Mouse (Mus musculus) midbrain, embryonic 10.5 days (tissue): ENCODE data around the gene Prf1. TPM values are rescaled to one million over a fixed set of nuclear protein-coding genes. Genes with fewer than 3 reads are reported as not detected.

Experiments used
- DNase-seq: peaks from one replicate; pipeline ENCODE4 v3.0.0-alpha.2; 2017; ENCODE audit warnings: low spot score
- H3K27ac ChIP-seq: fragments of 300-500 bp; sonication (generic); replicated peaks from 2 replicates; pipeline ENCODE4 v1.5.1; 2016; ENCODE audit warnings: mild to moderate bottlenecking
- H3K27me3 ChIP-seq: fragments of 300-500 bp; sonication (generic); 2 replicates; pipeline ENCODE4 v1.6.1; 2016; ENCODE audit warnings: low read depth, mild to moderate bottlenecking; ENCODE audit not compliant: poor library complexity, severe bottlenecking
- H3K36me3 ChIP-seq: fragments of 300-500 bp; sonication (generic); 2 replicates; pipeline ENCODE4 v1.6.1; 2016; ENCODE audit warnings: mild to moderate bottlenecking, moderate library complexity
- H3K4me1 ChIP-seq: fragments of 300-500 bp; sonication (generic); 2 replicates; pipeline ENCODE4 v1.6.1; 2016
- H3K4me3 ChIP-seq: fragments of 300-500 bp; sonication (generic); 2 replicates; pipeline ENCODE4 v1.5.1; 2016; ENCODE audit warnings: mild to moderate bottlenecking, moderate library complexity
- H3K9me3 ChIP-seq: fragments of 300-500 bp; sonication (generic); replicated peaks from 2 replicates; pipeline ENCODE4 v1.6.1; 2016; ENCODE audit warnings: mild to moderate bottlenecking
- WGBS: fragments of 180-500 bp; shearing (Covaris S2); methylation state at CpG from one replicate; pipeline ENCODE4 v1.1.7; 2016; 5-methylcytosine and 5-hydroxymethylcytosine counted together
- polyA plus RNA-seq: library from polyadenylated mRNA; unstranded; fragments of >200 nt; fragmentation: Nextera tagmentation; extraction: Ambion mirVana; gene quantifications from 2 replicates; pipeline ENCODE4 v1.2.1, GENCODE M21; 2016

Gene Prf1
- polyA plus RNA-seq, 1 experiment from 2014 or later, result not detected

DNA sequence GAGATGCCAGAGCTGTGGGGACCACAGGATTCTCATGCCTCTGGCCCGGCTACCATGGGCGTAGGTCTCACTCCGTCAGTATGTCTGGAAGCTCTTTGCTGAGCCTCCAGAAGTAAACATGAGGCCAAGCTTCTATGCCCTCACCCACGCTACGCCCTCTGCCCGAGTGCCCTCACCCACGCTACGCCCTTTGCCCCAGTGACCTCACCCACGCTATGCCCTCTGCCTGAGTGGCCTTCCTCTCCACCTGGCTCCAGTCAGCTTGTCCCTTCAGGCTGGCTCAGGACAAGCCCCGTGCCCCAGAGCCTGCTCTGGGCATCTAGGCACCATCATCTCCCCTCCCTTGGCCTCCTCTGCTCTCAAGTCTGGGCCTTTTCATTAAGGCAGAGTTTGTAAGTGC lies 29.9 kb downstream of the Prf1 start:
- WGBS, result 87% methylated on average over 10 of the region's 10 CpGs
- H3K4me1 ChIP-seq, result peaks cover 37% of the 10 kb centered on the region
- H3K36me3 ChIP-seq, result peaks cover 13% of the 10 kb centered on the region
- no peaks in the 10 kb centered on the region; the same call in 1 of the 2 replicates for H3K9me3 ChIP-seq
- H3K27me3 ChIP-seq, result no peaks in the 10 kb centered on the region
- no peak overlapping the region for H3K4me3 ChIP-seq
- no peak for DNase-seq
- H3K27ac ChIP-seq, result peak overlapping the region; percentile 52

DNA sequence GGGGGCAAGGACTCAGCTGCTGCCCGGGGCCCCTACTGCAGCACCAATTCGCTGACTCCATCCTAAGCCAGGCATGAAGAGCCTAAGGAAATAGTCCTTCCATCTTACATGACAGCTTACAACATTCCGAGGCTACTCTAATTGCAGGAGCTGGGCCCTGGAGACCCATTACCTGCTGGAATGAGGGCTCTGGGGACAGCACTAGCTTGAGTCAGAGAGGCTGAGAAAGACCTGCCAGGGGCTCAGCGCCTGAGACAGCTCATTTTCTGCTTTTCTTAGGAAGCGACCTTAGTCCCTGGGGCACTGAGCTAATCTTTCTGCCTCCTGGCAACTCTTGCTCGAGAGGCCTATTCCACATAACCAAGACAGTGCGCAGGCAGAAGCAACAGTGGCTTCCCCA lies 31.3 kb downstream of the Prf1 start:
- Histone ChIP-seq H3K4me1 (peaks cover 37% of the 10 kb centered on the region), H3K27me3 (no peaks in the 10 kb centered on the region), H3K36me3 (peaks cover 9% of the 10 kb centered on the region), H3K27ac (no peak overlapping the region), H3K4me3 (no peak overlapping the region), H3K9me3 (no peaks in the 10 kb centered on the region)
- 46% methylated on average over 7 of the region's 7 CpGs for WGBS
- no peak for DNase-seq

GRCm38 (mm10) chr10:61331046-61331445 lies 33.4 kb downstream of the Prf1 start:
- 87% methylated on average over 5 of the region's 5 CpGs for WGBS
- peaks cover 32% of the 10 kb centered on the region for H3K4me1 ChIP-seq
- H3K4me3 ChIP-seq, result no peak overlapping the region
- DNase-seq, result no peak
- no peak overlapping the region for H3K27ac ChIP-seq
- no peaks in the 10 kb centered on the region for H3K9me3 ChIP-seq
- H3K36me3 ChIP-seq, result peaks cover 12% of the 10 kb centered on the region
- no peaks in the 10 kb centered on the region for H3K27me3 ChIP-seq

GRCm38 (mm10) chr10:61334545-61334944 lies 36.9 kb downstream of the Prf1 start:
- Histone ChIP-seq H3K27me3 (no peaks in the 10 kb centered on the region), H3K4me3 (no peak overlapping the region), H3K27ac (no peak overlapping the region), H3K4me1 (peaks cover 6% of the 10 kb centered on the region), H3K36me3 (peaks cover 19% of the 10 kb centered on the region), H3K9me3 (no peaks in the 10 kb centered on the region)
- 84% methylated on average over 7 of the region's 7 CpGs for WGBS
- DNase-seq, result no peak

DNA sequence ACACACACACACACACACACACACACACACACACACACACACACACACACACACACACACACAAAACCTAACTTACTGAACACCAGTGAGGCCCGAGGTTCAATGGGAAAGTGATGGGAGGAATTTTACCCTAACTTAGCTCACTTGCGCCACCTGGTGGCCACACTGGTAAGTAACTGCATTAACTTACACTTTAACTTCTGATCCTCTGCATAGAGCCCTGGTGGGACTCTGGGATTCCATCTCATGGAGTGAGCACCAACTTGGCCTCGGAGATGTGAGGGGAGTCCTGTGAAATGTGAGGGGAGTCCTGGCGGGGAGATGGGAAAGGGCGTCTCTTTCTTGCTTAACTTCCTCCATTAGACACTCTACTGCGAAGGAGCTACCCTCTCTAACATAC lies 38.5 kb downstream of the Prf1 start:
- H3K27ac ChIP-seq, result no peak overlapping the region
- H3K9me3 ChIP-seq, result no peaks in the 10 kb centered on the region
- no peaks in the 10 kb centered on the region for H3K27me3 ChIP-seq
- H3K36me3 ChIP-seq, result peaks cover 19% of the 10 kb centered on the region
- H3K4me1 ChIP-seq, result peaks cover 12% of the 10 kb centered on the region
- peak; percentile 85 for DNase-seq
- WGBS, result 28% methylated on average over 6 of the region's 6 CpGs
- H3K4me3 ChIP-seq, result no peak overlapping the region

DNA sequence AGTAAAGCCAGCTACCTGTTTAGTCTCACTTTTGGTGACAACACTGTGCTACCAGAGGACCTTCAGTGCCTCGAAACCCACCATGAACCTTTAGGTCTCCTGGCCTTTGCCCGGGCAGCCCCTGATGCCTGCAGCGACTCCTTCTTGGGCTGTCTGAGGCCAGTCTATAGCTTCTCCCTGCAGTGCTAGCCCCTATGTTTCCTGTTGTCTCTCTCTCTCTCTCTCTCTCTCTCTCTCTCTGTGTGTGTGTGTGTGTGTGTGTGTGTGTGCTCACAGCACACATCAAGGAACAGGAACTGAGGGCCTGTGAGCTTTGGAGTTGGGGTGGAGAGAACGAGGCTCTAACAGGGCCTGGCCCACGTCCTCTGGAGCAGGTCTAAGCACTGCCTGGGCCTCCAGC lies 39.0 kb downstream of the Prf1 start:
- peak overlapping the region; percentile 39; the same call in 1 of the 2 replicates for H3K27ac ChIP-seq
- H3K4me3 ChIP-seq, result no peak overlapping the region
- H3K36me3 ChIP-seq, result peaks cover 19% of the 10 kb centered on the region
- H3K27me3 ChIP-seq, result no peaks in the 10 kb centered on the region
- DNase-seq, result no peak
- peaks cover 12% of the 10 kb centered on the region for H3K4me1 ChIP-seq
- no peaks in the 10 kb centered on the region for H3K9me3 ChIP-seq
- WGBS, result 82% methylated on average over 5 of the region's 5 CpGs

DNA sequence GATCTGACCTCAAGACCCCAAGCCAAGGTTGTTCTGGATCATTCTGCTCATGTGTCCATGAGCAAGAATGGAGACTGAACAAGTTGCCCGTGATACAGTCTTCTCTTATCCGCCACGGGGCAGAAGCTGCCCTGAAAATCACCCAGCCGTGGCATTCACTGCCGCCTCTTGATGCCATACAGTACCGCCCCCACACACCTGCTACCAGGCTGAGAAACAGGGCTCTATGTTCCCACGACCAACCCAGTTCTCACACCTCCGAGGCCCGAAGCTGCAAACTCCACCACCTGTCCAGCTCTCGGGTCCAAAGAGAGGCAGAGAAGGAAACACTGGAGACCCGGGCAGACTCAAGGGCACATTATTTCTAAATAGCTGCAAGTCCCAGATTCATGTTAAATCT lies 40.0 kb downstream of the Prf1 start:
- peaks cover 12% of the 10 kb centered on the region for H3K4me1 ChIP-seq
- no peak overlapping the region for H3K4me3 ChIP-seq
- no peak overlapping the region for H3K27ac ChIP-seq
- DNase-seq, result no peak
- 88% methylated on average over 11 of the region's 11 CpGs for WGBS
- no peaks in the 10 kb centered on the region for H3K27me3 ChIP-seq
- peaks cover 27% of the 10 kb centered on the region for H3K36me3 ChIP-seq
- H3K9me3 ChIP-seq, result no peaks in the 10 kb centered on the region

GRCm38 (mm10) chr10:61339216-61339615 lies 41.6 kb downstream of the Prf1 start:
- Histone ChIP-seq H3K9me3 (no peaks in the 10 kb centered on the region), H3K36me3 (peaks cover 19% of the 10 kb centered on the region), H3K4me3 (no peak overlapping the region), H3K27me3 (no peaks in the 10 kb centered on the region), H3K4me1 (peaks cover 12% of the 10 kb centered on the region), H3K27ac (no peak overlapping the region)
- 91% methylated on average over 9 of the region's 9 CpGs for WGBS
- no peak for DNase-seq

GRCm38 (mm10) chr10:61340247-61340646 lies 42.6 kb downstream of the Prf1 start:
- Histone ChIP-seq H3K4me3 (no peak overlapping the region), H3K27me3 (no peaks in the 10 kb centered on the region), H3K9me3 (no peaks in the 10 kb centered on the region), H3K4me1 (peaks cover 19% of the 10 kb centered on the region), H3K27ac (no peak overlapping the region), H3K36me3 (peaks cover 18% of the 10 kb centered on the region)
- DNase-seq, result no peak
- 77% methylated on average over 9 of the region's 9 CpGs for WGBS

GRCm38 (mm10) chr10:61341045-61341444 lies 43.4 kb downstream of the Prf1 start:
- H3K27me3 ChIP-seq, result no peaks in the 10 kb centered on the region
- 90% methylated on average over 5 of the region's 5 CpGs for WGBS
- DNase-seq, result no peak
- peaks cover 18% of the 10 kb centered on the region for H3K36me3 ChIP-seq
- no peaks in the 10 kb centered on the region for H3K9me3 ChIP-seq
- H3K4me3 ChIP-seq, result no peak overlapping the region
- H3K4me1 ChIP-seq, result peaks cover 15% of the 10 kb centered on the region
- H3K27ac ChIP-seq, result no peak overlapping the region

- no peaks in the 10 kb centered on the region for H3K27me3 ChIP-seq
- no peak overlapping the region for H3K4me3 ChIP-seq
- WGBS, result 77% methylated on average over 6 of the region's 6 CpGs
- no peak overlapping the region for H3K27ac ChIP-seq
- H3K9me3 ChIP-seq, result no peaks in the 10 kb centered on the region
- peaks cover 18% of the 10 kb centered on the region for H3K36me3 ChIP-seq
- DNase-seq, result peak; percentile 72
- peaks cover 20% of the 10 kb centered on the region for H3K4me1 ChIP-seq
Observed at GRCm38 (mm10) chr10:61341557-61341956, 43.9 kb downstream of the Prf1 start.

DNA sequence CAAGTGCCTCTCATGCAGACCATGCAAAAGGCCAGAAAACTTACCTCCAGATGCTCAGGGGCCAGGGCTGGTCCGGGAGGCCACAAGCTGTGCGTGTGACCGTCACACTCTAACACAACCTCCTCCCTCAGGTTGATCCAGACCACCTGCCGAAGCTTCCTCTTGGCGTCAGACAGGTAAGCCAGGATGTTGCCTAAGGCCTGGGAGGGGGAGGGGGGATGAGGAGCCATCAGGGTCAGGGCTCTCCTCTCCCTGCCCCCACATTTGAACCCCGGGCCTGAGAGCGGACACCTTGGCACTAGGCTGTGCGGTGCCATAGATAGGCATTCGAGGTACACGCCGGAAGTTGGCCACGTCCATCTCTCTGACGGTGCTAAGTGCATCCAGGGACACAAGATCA lies 45.1 kb downstream of the Prf1 start:
- Histone ChIP-seq H3K4me3 (no peak overlapping the region), H3K9me3 (no peaks in the 10 kb centered on the region), H3K27me3 (no peaks in the 10 kb centered on the region), H3K4me1 (peaks cover 28% of the 10 kb centered on the region), H3K36me3 (peaks cover 26% of the 10 kb centered on the region), H3K27ac (no peak overlapping the region)
- WGBS, result 94% methylated on average over 13 of the region's 13 CpGs
- no peak for DNase-seq

DNA sequence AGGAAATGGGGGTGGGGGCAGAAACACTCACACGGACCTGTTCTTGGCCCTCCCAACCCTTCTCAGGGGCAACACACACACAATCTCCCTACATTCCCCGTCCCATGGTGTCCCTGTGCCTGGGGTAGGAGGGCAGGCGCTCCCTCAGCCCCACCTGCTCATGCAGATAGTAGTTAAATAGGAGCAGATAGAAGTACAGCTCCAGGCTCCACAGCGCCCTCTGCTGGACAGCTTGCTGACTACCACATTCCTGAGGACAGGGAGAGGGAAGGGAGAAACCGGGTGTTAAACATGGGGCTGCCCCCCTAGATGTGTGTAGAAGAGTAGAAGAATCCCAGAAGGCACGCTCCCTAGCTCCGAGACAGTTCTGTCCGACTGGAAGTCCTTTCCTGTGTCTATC lies 46.3 kb downstream of the Prf1 start:
- Histone ChIP-seq H3K4me1 (peaks cover 35% of the 10 kb centered on the region), H3K27me3 (no peaks in the 10 kb centered on the region), H3K9me3 (no peaks in the 10 kb centered on the region), H3K27ac (no peak overlapping the region), H3K4me3 (no peak overlapping the region), H3K36me3 (peaks cover 35% of the 10 kb centered on the region)
- WGBS, result 58% methylated on average over 8 of the region's 8 CpGs
- DNase-seq, result peak; percentile 66

DNA sequence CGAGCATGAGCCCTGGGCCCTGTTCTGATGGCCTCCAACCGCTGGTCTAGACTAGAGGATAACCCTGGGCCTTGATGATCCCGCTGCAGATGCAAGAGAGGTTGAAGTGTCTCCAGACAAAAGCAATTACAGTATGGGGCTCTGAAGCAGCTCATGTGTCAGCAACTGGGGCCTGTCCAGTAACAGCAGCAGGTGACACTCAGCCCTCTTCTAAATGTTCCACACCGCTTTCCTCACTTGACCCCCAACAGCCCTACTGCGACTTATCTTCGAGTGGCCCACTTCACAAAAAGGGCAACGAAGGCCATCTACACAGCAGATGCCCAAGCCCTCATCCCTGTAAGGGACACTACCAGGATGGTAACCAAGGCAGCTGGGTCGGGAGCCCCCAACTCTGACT lies 47.5 kb downstream of the Prf1 start:
- 84% methylated on average over 8 of the region's 8 CpGs for WGBS
- Histone ChIP-seq H3K4me3 (no peak overlapping the region), H3K4me1 (peaks cover 35% of the 10 kb centered on the region), H3K9me3 (peaks cover 4% of the 10 kb centered on the region; the same call in 1 of the 2 replicates), H3K27ac (0 out of 2 replicates have a peak overlapping the region, but pooled peaks have one; percentile 30), H3K27me3 (no peaks in the 10 kb centered on the region), H3K36me3 (peaks cover 44% of the 10 kb centered on the region)
- DNase-seq, result no peak
